Mouse (Mus musculus): ENCODE measurements at regions not wholly inside any gene's neighbourhood (a gene's known extent, or its start where the extent isn't known, plus 50 kb on each side); places are given as distances from the start of the nearest gene placed in this dataset.

DNA sequence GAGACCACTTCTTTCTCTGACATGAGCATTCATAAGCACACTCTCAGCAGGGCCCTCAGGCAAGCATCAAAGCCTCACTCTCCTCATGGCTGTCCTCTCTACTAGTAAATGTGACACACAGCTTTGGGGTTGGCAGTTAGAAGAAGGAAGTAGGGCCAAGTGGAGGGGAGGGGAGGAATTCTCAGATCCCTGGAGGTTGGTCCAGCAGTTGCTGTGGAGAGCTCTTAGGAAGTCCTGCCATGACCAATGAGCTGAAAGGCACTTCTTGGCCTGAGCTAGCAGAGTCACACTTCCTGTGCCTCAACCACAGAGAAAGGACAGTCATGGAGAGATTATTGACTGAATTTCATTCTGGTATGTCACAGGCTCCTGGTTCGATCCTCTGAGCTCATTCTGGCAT, 398.8 kb downstream of the Tns1 start:
- DNase-seq: no peak

DNA sequence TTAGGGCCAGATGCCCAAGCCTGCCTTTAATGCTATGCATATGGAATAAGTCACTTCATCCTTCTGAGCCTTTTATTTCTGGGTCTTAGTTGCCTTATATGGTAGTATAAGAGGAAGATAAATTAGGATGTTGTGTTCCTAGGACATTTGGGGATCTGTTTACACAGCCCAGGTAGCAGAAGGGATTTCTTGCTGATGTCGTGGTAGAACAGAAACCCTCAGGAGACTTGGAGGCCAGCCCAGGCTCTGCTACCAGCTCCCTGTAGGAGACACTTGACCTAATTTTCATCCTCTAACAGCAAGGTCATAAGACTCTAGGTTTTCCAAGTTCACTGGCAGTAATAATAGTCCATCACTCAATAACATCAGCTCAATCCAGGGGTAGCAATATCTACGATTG, 399.7 kb downstream of the Tns1 start:
- DNase-seq: no peak

DNA sequence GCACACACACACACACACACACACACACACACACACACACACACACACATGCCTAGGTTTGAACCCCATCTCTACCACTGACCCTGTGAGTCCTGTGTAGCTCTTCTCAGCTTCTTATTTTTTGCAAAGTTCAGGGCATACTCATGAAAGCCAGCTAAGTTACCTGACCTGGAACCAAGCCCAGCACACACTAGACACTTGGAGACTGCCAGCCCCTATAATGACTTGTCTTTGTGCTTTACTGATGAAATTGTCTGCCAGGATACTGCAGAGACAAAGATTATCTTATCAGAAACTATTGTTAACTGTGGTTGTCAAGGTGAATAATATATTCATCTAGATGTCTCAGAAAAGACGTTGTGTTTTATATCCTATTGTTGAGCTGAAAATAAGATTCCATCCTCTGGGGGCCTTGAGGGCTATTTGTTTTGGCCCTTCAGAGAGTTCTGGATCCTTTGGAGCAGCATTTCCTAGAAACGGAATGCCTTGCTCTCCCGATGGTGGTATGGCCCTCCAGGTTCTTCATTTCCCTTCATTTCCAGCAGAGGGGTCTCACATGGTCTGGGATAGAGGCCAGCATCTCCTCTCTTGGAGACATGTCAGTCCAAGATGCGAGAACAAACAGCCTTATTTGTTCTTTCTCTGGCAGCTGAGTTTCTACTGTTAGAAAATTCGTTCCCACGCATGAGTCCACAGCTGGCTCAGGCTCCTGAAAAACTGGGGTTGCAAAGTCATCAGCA, 402.6 kb downstream of the Tns1 start:
- DNase-seq: no peak

DNA sequence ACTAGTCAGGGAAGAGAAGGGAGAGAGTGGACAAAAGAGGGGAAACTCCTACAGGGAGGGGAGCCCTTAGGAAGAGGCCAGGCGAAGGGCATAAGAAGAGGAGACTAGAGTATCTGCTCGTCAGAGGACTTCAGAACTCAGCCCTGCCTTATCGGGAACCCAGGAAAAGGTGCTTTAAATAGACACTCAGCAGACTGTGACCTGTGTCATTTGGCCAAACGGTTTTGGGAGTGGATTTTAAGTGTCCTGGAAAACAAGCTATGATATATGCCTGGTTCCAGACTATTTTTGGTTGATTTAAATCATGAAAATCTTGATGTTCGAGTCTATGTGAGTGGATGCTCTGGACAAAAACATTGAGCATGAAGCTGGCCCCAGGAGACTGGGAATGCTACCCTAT, 405.8 kb downstream of the Tns1 start:
- DNase-seq: no peak

DNA sequence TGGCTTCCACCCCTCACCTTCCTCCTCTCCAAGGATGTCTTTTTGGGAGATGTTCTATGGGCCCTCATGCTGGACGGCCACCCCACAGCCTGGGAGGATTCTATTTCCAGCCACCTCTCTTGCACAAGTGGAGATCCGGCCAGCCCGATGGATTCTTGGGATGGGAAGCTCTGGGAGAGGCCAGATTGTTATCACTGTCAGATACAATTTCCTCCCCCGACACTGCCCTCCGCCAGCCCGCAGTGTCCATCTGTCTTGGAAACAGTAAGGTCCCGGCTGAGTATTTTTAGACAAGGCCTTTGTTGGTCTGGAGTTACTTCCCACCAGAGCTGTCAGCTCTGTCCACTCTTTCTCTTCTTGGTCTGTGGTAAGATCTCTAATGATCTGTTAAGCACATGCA, 406.8 kb downstream of the Tns1 start:
- no peak for DNase-seq

DNA sequence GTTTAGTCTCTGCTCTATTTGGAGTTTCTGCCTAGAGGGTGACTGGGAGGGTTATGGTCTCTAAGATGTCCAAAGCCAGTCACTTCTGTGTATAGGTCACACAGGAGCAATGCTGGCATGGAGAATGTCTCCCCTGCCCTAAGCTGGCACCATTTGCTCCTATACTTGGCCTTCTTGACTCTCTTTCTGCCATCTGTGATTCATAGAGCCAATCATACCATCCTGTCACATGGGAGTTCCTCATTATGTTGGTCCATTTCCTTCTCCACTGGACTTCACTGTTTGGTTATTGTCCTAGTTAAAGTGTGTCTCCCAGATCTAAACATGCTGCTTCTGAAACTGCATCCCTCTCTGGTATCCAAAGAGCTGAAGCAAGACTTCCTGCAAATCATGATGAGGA, 407.3 kb downstream of the Tns1 start:
- DNase-seq: no peak

DNA sequence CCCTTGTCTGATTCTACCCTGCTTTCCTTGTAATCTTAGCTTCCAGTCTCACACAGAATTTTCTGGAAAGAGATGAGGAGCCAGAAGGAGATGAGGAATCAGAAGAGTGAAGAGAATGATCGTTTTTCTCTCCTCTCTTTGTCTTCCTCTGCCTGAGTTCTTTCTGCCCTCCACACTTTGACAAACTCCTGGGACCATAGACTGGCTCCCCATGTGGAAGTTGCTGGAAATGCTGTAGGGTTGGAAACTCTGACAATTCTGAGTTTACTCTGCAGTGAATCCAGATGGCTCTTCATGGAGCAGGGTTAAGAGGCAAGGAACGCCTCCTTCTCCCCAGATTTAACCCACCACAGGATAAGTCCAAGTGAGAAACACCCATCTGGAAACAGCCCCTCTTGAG, 408.7 kb downstream of the Tns1 start:
- no peak for DNase-seq

DNA sequence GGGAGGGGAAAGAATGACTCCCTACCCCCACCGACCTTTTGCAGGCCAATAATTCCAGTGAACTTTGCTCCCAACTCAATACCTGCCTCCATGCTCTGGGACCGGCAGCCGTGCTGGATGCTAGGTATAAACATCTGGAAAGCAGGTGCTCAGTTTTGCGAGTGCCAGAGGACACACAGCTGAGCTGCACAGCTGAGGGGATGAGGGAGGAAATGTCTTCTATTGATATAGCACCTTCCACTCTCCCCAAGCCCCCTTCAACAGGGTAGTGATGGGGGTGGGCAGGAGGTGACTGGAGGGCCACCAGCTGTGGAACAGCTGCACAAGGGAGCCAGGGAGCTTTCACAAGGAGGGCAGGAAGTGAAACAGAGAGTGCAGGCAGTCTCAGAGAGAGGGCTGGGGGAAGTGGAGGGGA, 421.8 kb downstream of the Tns1 start:
- DNase-seq: peak; percentile 69

DNA sequence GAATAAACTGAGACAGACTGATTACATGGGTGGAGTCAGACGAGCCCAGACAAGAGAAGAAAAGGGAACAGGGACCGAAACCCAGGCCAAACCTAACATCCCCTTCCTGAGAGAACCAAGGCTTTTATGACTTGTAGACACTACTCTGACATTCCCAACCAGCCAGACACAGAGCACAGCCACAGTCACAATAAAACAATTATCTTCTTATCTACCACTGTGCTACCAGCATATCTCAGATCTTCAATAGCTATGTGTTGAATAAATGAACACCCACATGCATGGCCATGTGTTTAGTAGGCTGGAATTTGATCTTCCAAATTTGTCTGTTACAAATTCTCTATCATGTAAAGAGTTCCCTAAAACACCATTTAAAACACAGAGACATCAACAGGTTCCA, 430.7 kb downstream of the Tns1 start:
- DNase-seq: no peak

DNA sequence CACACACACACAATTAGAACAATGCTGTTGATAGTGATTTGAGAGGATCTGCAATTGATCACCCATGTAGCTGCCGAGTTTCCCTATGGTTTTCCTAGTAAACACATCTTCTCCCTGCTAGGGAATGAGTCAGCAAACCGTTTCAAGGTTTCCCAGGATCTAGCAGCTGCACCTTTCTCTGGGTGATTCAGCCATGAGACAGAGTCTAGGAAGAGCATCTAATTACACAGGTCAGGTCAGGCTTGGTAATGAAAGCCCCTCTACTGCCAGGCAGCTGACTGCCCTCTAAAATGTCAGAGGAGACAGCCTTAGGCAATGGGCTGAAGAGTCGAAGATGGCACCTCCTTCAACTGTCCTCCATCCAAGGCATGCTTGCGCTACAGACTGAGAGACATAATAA, 438.5 kb downstream of the Tns1 start:
- DNase-seq: no peak

DNA sequence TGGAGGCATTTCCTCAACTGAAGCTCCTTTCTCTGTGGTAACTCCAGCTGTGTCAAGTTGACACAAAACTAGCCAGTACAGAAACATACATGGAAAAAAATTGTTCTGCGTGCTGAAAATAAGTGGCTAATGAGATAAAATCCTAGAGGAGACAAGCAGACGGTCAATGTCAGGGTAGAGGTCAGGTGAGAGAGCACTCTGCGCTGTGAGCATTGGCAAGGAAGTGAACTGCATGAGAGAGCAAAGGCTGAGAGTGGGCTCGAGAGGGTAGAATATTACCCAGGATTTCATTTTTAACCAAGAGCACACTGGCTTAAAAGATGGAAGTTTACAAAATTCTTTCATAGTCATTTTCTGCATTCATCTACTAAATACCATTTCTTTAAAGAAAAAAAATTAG, 439.2 kb downstream of the Tns1 start:
- no peak for DNase-seq

DNA sequence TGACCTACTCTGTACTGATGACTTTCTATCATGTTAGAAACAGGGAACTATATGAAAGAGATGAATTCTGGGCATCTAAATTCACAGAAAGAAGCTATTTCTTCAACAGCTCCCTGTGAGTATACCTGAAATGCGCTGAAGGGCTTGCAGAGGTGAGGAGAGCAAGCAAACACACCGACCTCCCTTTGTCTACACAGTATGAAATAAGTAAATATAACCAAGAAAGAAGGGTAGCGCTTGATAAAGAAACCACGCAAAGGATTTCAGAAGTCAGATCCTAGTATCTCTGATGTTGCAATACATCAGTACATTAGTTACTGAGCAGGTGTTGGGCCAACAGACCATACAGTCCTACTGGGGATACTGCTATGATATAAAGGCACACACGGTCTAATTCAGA, 440.1 kb downstream of the Tns1 start:
- no peak for DNase-seq

DNA sequence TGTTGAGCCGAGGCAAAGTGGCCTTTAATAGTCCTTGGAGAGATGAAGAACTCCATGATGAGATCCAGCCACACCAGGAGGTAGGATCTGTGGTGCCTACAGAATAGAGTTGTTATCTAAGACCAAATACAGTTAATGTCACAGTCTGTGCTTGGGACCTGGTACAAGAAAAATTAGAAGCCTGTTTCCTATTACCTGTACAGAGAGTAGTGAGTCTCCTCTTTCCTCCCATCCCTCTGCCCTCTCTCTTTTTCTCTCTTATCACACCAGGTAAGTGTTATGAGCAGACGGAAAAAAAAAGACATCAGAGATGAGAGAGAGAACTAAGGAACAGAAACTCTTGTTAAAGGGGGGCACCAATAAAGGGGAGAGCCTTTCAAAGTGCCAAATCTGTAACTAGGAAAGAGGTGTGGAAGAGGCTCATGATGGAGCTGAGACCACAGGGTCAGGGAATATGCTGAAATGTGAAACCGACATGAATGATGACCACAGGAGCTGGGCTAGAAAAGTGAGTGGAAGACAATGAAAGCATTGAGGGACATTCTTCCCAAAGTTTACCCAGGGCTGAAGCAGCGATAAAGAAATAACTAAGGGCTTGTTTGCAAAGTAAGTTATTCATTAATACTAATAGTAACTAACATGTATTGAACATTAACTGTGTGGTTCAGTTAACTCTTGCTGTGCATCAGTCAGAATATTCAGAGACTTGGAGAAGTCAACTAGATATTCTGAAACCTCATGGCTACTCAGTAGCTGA, 440.9 kb downstream of the Tns1 start:
- DNase-seq: no peak

DNA sequence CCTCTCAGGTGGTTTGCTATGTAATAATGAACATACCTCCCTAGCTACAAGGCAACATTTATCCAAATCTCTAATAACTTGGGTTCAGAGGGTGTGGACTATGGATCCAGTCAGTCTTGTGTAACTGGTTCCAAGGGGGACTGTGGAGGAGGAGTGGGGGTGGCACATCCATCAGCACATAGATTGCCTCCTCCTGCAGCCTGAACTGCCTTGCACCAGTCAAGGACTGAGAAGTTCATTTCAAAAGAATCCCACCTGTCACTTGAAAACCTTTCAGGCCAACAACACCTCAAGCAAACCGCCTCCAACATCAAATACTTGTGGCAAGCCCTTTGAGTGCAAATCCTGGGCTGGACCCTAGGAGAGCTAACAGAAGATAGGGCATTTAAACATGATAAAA, 442.6 kb downstream of the Tns1 start:
- DNase-seq: no peak

DNA sequence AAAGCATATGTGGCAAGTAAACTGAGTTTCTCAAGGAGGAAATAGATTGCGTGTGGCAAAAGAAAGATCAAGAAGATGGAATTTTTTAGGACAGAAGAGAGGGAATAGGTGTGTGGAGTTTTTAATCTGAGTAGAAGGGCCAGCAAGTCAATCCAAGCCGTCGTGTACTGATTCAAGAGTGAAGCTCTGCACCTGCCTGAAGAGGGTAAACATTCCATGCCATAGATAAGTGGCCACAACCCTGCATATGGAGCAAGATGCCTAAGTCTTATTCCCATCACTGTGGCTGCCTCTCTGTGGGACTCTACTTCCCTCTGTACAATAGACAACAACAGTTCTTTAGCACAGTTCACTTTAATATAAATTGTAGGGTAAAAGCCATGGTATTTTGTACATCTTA, 443.4 kb downstream of the Tns1 start:
- no peak for DNase-seq

DNA sequence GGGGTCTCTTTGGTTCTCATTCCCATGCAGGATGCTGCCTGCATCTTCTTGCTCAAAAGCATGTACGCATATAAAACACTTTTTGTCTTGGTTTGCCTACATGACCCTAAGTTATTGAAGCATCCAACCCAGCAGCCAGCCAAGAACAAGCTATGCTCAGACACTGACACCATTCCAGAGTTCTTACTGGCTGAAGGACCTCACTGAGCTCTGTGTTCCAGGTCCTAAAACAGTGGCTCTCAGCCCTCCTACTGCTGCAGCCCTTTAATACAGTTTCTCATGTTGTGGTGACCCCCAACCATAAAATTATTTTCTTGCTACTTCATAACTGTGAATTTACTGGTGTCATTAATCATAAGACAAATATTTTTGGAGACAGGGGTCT, 450.4 kb downstream of the Tns1 start:
- DNase-seq: no peak

DNA sequence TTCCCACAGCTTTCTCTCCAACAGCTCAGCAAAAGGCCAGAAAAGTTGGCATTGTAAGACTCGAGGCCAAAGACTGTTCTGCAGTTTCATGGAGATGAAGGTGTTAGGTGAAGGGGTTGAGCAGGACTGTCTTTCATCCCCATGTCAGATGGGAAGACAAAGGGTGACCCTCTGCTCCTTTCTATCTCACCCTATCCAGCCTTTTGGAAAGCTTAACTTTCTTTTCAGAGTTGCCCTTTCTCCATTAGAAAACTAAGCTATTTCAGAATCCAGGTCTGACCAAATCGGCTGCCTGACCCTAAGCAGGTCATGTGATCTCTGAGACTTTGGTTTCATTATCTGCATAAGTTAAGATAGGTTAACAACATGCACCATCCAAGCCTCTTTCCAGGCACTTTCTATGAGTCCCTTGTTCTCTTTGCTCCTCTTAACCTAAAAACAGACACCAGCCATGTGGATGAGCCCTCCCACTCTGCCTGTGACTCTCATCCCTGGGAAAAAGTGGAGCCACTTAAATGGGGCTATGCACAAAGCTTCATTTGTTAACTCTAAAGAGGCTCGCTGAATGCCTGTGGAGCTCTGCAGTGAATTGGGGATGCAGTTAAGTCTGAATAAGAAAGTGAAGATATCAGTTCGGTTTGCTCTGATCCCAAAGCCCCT, 450.9 kb downstream of the Tns1 start:
- peak; percentile 17 for DNase-seq

DNA sequence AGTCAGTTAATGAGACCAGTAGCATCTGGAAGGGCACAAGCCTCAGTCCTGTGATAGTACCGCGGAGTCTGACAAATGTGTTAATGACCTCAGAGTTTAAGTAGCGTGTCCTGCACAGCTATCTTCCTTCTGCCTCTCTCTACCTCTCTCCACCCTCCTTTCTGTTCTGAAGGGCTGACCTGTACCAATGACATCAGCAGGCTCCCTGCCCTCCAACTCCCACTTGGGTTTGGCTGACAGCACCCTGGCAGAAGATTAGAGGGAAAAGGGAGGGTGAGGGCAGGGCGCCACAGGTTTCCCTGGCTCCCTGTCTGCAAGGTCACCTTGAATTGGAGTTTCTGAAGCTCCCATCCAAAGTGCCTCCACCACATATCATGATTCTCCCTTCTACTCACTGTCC, 452.0 kb downstream of the Tns1 start:
- no peak for DNase-seq

DNA sequence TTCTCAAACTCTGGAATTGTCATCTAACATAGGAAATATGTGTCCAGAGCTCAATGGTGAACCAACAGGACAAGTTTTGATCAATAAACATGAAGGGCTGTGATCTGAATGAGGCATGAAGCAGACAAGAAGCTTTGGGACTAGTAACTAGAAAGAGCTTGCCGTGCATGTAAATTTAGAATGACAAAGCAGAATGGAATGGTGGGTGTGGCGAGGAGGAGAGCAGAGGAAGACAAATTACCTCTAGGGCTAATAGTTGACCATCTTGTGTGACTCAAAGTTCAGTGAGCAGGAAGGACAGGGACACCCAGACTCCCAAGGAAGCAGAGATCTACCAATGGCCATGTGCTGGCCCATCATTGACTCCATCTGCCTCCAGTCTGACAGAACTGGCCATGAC, 455.6 kb downstream of the Tns1 start:
- DNase-seq: no peak

DNA sequence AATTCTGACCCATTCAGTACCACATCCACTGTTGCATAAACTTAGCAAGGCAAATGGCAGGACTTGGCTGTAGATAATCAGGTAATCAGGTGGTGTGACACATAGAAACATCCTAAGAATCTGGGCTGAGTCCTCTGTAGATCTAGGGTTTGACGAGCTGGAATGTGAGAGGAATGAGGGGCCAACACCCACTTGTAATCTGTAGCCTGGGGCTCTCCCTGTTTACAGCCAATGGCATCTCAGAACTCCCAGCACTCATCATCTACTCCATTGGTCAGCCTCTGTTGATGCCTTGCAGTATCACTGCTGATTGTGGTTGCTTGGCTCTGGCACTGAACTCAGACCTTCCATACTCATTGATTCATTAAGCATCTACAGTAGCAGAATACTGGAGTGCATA, 460.7 kb downstream of the Tns1 start:
- DNase-seq: no peak

DNA sequence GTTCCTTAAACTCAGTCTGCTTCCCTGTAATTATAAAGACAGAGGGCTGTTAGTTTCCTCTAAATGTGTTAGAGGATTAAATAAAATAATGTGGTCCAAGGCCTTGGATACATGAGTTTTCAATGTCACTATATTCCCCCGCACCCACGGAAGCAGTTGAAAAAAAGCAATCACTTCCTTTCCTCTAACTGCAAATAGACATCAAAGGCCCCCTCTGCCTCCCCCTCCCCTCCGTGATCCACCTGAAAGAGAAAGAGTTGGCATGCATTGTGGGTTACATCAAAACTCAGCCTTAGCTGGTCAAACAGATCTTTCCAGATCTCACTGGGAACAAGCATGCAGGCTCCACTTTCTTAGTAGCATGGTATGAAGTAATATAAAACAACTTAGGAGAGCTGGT, 479.2 kb downstream of the Tns1 start:
- no peak for DNase-seq

DNA sequence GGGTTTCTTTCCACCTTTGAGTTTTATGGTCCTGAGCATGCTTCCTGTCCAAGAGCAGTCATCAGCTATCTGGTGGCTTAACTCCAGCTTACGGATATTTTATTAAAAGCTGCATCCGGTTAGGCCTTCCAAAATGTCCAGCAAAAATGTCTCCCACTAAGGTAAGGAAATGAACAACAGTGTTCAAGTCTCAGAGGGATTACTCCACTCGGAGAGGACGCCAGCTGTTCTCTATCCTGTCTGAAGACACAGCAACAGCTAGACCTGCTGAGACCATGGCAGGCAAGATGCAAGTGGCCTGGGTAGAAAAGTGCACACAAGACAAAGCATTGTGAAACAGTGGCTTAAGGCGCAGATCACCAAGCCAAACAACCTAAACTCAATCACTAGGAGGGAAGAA, 479.9 kb downstream of the Tns1 start:
- DNase-seq: no peak

DNA sequence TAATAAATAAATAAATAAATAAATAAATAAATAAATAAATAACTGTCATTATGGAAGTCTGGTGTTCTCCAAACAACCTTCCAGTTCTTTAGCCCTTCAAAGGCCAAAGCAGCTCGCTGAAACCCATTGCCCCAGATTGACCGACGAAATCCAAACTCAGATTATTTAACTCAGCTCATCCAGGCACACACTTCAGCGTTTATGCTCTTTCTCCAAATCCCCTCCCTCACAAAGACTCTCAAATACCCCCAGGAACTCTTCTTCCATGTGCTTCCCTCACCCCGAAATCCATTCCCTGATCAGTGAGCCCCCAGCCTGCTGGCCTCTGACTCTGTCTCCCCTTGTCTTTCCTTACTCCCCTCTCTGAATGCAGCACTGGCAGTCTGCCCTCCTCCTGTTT, 480.8 kb downstream of the Tns1 start:
- no peak for DNase-seq

DNA sequence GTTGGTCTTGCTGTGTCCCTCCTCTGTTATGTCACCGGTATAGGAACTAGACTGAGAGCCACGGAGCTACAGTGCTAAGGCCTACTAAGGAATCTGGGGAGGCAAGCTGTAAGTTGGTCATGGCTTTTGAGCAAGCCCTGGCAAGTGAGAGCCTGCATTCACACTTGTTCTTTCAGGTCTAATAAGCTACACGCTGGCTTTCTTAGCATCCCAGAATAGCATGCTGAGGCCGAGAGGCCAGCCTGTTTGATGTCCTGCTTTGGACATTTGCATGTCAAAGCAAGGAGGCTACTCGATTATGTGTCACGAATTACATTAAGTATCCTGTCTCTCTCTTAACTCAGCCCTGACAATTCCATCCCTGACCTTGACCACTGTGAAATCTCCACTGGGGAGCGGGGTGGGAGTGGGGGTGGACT, 481.5 kb downstream of the Tns1 start:
- DNase-seq: peak; percentile 68

All from embryo, embryonic 11 days (tissue).